Mouse (Mus musculus) testis, adult 2 months (tissue): ENCODE data around the gene Kcnh6.

Experiments
- CTCF ChIP-seq: fragments of 200-500 bp; IDR thresholded peaks from 2 replicates; pipeline ENCODE4 v1.5.1; 2012; ENCODE audit warnings: low read depth, mild to moderate bottlenecking, inconsistent platforms, low read length, moderate library complexity; ENCODE audit not compliant: control insufficient read depth, insufficient read depth, insufficient replicate concordance
- POLR2A ChIP-seq: fragments of 200-500 bp; IDR thresholded peaks from 2 replicates; pipeline ENCODE4 v1.6.1; 2012; ENCODE audit warnings: low read depth, mild to moderate bottlenecking, inconsistent platforms, low read length, moderate library complexity; ENCODE audit not compliant: control insufficient read depth

- no peak for TF ChIP-seq CTCF
- TF ChIP-seq POLR2A, result no peak
Observed at GRCm38 (mm10) chr11:105959355-105959754, 48.6 kb upstream of the Kcnh6 start.
